Mouse (Mus musculus) regulatory T cell (primary cell): ENCODE data around the gene Cerkl.

Experiments used
- in situ Hi-C: fragments of 300-600 bp; cut with MboI, MseI; formaldehyde crosslinking; loops from one replicate; pipeline ENCODE4 v1.15.1; 2025; ENCODE audit warnings: high pct_unique_total_duplicates

The Cerkl gene

GRCm38 (mm10) chr2:79372486-79373200 is 83.9 kb downstream of the Cerkl start:
- in situ Hi-C loops: loop anchor here (5.0 kb wide), 1 partner anchor 130 kb away; no protein-coding TSS in a partner anchor

DNA sequence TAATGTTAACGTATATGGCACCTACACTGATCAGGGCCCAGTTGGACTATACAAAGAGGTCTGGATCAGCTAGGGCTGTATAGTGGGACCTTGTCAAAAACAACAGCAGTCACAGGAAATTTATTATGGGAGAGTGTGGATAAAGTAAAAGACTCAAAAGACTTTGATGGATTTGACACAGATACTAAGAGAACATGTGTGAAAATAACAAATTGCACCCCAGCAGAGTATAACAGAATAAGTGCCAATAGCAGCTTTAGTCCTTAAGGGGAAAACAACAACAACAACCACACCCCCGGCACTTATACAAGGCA is 84.5 kb downstream of the Cerkl start:
- in situ Hi-C loops: loop anchor here (5.0 kb wide), 1 partner anchor 130 kb away; no protein-coding TSS in a partner anchor

GRCm38 (mm10) chr2:79371326-79372153 is 85.0 kb downstream of the Cerkl start:
- in situ Hi-C loops: loop anchor here (5.0 kb wide), 1 partner anchor 131 kb away; no protein-coding TSS in a partner anchor

GRCm38 (mm10) chr2:79370711-79371312 is 85.8 kb downstream of the Cerkl start:
- in situ Hi-C loops: loop anchor here (5.0 kb wide), 1 partner anchor 131 kb away; no protein-coding TSS in a partner anchor

- in situ Hi-C loops: loop anchor here (5.0 kb wide), 1 partner anchor 132 kb away; no protein-coding TSS in a partner anchor
Measured at GRCm38 (mm10) chr2:79369905-79370304, 86.7 kb downstream of the Cerkl start.

GRCm38 (mm10) chr2:79369061-79369524 is 87.5 kb downstream of the Cerkl start:
- in situ Hi-C loops: no loop called here

GRCm38 (mm10) chr2:79368661-79369060 is 87.9 kb downstream of the Cerkl start:
- in situ Hi-C loops: no loop called here

DNA sequence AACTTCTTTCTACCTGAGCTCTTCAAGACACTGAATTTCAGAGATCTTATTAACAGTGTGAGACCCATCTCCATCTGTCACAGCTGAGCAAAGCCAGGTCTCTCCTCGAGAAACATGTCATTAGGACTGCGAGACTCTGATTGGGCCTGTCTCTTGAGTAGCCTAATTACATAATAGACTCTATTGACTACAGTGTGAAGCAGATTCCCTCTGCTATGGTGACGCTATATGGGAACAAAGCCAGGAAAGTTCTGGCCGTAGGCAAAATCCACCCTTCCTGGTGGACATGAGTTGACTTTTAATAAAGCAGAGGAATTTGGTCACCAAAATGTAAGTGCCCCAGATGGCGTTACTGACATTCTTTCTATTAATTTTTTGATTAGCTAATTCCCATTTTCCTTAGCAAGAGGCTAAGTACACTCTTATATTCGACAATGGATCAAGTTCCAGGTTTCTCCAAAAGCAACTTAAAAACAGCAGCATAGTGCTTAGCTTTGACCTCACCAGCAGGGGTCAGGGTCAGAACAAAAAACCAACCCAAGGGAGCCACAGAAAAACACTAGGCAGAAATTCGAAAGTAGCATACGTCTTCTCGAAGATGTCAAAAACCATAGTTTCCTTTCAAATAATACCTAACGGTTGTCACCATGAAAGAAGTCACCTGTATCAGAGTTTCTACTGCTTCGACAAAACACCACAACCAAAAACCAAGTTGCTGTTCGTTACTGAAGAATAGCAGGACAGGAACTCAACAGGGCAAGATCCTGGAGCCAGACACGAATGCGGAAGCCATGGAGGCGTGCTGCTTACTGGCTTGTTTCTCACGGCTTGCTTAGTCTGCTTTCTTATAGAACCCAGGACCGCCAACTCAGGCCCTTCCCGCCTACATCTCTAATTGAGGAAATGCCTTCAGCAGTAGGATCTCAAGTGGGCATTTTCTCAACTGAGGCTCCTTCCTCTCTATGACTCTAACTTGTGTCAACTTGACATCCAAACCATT is 88.8 kb downstream of the Cerkl start:
- in situ Hi-C loops: no loop called here

DNA sequence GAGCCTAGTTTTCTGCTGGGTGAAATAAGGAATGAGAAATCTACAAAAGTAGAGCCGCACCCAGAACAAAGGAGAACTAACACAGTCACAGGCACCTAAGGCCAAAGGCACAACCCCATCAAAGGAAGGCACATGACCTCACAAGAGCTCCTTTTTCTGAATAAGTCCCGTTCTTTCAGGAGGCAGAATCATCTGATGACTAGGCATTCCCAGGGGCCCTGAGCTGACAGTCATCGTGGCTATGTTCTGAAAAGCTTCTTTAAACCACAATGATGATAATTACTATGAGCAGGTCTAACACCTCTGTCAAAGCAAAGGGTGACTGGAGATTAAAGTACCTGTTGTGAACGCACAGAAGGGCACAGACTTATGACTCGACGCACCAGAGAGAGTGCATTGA is 92.7 kb downstream of the Cerkl start:
- in situ Hi-C loops: no loop called here

- in situ Hi-C loops: no loop called here
Measured at GRCm38 (mm10) chr2:79362029-79362428, 94.6 kb downstream of the Cerkl start.

DNA sequence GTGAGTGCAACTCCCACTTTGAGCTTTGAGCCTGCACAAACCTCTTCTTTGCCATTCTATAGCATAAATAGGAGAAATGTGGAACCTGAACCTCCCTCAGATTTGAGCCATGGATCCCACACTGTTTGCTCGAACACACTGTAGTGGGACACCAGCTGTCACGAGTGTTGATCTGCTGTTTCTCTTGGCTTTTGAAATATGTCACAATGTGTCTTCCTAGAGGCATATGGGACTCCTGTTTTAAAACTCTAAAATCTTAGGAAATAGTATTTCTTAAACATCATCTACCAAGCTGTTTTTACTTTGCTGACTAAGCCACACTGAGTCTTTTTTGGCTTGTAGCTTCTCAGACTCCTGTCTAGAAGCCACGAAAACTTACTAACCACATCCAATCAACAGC is 98.8 kb downstream of the Cerkl start:
- in situ Hi-C loops: no loop called here

- in situ Hi-C loops: no loop called here
Measured at GRCm38 (mm10) chr2:79354773-79355172, 101.8 kb downstream of the Cerkl start.

DNA sequence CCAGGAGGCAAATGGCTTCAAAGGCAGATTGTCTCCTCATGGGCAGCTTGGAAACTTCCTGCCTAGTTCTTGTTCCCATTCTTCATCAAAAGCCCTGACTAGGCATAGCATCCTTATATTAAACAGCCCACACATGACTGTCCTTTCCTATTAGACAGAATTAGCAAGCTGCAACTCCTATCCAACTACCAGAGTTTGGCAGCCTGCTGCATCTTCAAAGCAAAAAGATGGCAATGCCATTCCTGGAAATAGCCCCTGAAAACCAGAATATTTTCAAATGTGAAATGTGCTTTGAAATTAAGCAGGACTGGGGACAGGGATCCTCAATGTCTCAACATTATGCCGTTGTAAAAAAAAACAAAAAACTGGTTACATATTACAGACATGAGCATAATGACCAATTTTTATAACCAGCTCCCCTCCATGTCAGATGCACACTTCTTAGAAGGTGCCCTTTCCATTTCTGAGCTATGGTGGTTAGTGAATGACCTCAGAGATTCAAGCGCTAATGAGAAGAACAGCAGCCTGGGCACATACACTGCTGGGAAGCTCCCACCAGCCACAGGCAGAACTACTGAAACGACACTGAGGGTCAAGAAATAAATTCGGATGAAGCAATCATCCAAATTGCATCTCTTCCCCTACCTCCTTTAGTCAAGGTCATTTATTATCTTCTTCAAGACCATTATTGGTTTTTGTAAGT is 104.3 kb downstream of the Cerkl start:
- in situ Hi-C loops: no loop called here

DNA sequence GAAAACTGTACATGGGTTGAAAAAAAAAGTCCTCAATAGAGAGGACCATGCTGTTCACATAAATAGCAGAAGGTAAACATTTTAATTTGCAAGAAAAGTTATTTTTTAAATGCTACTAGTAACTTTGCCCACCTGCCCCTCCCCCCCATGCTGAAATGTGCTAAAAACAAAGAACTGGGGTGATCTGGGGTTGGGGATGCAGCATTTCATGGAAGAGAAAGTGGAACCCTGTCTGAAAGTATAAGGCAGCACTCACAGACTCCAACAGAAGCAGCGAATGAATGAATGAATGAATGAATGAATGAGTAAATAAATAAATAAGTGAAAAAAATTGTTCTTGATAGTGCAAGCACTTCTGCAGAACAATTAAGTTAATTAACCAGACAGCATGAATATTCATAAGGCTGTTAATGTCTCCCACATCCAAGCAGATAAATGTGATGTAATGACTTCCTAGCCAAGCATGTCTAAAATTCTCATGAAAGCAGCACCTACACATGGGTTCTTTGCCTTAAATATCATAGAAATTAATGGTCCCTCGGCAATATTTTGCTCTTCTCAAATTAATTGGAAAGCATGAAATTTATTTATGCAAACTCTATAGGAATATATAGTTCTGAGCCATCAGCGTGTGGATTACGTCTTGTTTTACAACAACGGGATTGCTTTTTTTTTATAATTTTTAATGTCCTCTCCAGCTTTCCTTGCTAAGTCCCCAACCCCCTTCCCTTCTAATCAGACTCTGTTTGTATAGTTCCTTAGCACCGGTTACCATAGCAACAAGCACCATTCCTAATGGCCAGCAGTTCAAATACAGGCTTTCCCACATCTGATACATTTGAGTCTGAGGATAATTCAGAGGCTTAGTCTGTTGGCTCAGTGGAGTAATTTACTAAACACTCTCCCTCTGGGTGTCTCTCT is 105.1 kb downstream of the Cerkl start:
- in situ Hi-C loops: no loop called here

GRCm38 (mm10) chr2:79343115-79343514 is 113.5 kb downstream of the Cerkl start:
- in situ Hi-C loops: loop anchor here (10.0 kb wide), 1 partner anchor 598 kb away; no protein-coding TSS in a partner anchor

GRCm38 (mm10) chr2:79339003-79339402 is 117.6 kb downstream of the Cerkl start:
- in situ Hi-C loops: no loop called here

DNA sequence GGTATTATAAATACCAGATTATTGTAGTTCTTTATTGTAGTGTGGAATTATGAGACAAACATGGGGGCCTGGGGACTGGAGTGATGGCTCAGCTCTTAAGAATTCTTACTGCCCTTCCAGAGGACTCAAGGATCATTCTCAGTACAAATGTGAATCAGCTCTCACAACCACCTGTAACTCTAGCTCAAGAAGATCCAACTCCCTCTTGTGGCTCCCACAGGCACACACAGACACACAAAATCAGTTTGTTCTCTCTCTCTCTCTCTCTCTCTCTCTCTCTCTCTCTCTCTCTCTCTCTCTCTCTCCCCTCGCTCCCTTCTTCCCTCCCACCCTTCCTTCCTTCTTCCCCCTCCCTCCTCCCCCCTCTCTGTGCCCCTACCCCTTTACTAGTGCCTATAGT is 120.4 kb downstream of the Cerkl start:
- in situ Hi-C loops: no loop called here

DNA sequence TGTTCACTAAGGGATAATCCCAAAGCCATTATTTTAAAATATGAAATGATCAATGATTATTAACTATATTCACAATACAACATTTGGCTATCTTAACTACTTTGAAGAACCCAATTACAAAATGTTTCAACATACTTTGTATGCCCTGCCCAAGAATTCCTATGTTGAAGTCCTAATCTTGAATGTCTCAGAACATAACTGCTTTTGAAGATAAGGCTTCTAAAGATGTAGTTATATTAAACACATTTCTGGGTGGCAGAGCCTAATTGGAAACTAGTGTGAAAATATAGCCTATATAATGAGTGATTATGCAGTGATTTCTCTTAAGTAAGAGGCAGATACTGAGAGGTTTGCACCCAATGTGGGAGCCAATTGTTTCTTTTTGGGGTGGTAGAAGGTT is 121.9 kb downstream of the Cerkl start:
- in situ Hi-C loops: no loop called here

DNA sequence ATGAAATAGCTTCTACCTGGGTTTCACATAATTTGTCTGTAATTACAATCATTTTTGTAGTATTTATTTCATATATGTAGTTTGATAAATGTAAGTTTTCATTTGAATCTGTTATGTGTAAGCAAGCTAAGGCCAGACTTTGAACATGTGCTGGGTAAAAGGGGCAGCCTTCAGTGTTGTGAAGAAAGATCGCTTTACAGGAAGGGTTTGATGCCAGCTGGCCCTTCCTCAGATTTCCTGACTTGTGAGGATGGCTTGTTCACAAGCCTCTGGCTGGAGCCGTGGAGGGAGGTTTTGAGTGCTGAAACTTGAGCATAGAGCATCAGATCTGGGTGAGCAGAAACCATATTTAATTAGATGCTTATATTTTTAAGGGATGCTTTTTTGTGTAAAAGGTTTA is 128.5 kb downstream of the Cerkl start:
- in situ Hi-C loops: no loop called here
